Mouse (Mus musculus) testis, adult 2 months (tissue): Measurements from ENCODE around the gene Hdac10.

Source experiments
- CTCF ChIP-seq: fragments of 200-500 bp; IDR thresholded peaks from 2 replicates; pipeline ENCODE4 v1.5.1; 2012; ENCODE audit warnings: low read depth, mild to moderate bottlenecking, inconsistent platforms, low read length, moderate library complexity; ENCODE audit not compliant: control insufficient read depth, insufficient read depth, insufficient replicate concordance
- POLR2A ChIP-seq: fragments of 200-500 bp; IDR thresholded peaks from 2 replicates; pipeline ENCODE4 v1.6.1; 2012; ENCODE audit warnings: low read depth, mild to moderate bottlenecking, inconsistent platforms, low read length, moderate library complexity; ENCODE audit not compliant: control insufficient read depth

- no peak for TF ChIP-seq POLR2A
- TF ChIP-seq CTCF = no peak
These were observed 10.5 kb downstream of the Hdac10 start for GRCm38 (mm10) chr15:89118007-89118406.
